Mouse (Mus musculus) MEL (cell line): Measurements from ENCODE around the gene Smarcd1. TPM values are rescaled to one million over a fixed set of nuclear protein-coding genes. Genes with fewer than 3 reads are reported as not detected.

Experiments used
- DNase-seq: peaks from one replicate; pipeline ENCODE4 v3.0.0; 2011; ENCODE audit warnings: low read depth, low spot score
- H3K27ac ChIP-seq: 2 replicates; pipeline ENCODE4 v1.5.1; 2012; ENCODE audit warnings: low read depth, mild to moderate bottlenecking, control low read depth, low read length, moderate library complexity; ENCODE audit not compliant: control insufficient read depth
- H3K27me3 ChIP-seq, 2 experiments: fragments of 150-350 bp in 1 of 2; sonication (generic) in 1 of 2; 2 replicates each; pipeline ENCODE4 v1.6.1; 2012; ENCODE audit warnings: low read length in 2 of 2, mild to moderate bottlenecking in 2 of 2, improper control_type of control experiment in 1 of 2, moderate library complexity in 1 of 2; ENCODE audit not compliant: insufficient read depth in 2 of 2, control insufficient read depth in 1 of 2
- H3K36me3 ChIP-seq, 2 experiments: 2 replicates each; pipeline ENCODE4 v1.6.1; 2012 to 2014; ENCODE audit warnings: low read length in 2 of 2, improper control_type of control experiment in 1 of 2, inconsistent platforms in 1 of 2, mild to moderate bottlenecking in 1 of 2; ENCODE audit not compliant: insufficient read depth in 2 of 2, control insufficient read depth in 1 of 2
- H3K4me1 ChIP-seq, 2 experiments: fragments of 150-350 bp in 1 of 2; sonication (generic) in 1 of 2; 2 replicates each; pipeline ENCODE4 v1.6.1; 2012; ENCODE audit warnings: low read length in 2 of 2, improper control_type of control experiment in 1 of 2, mild to moderate bottlenecking in 1 of 2; ENCODE audit not compliant: insufficient read depth in 2 of 2, control insufficient read depth in 1 of 2
- H3K4me3 ChIP-seq, 2 experiments: fragments of 150-350 bp in 1 of 2; sonication (generic) in 1 of 2; 2 replicates each; pipeline ENCODE4 v1.5.1; 2012; ENCODE audit warnings: low read depth in 2 of 2, low read length in 2 of 2, mild to moderate bottlenecking in 2 of 2, moderate library complexity in 2 of 2, control low read depth in 1 of 2, improper control_type of control experiment in 1 of 2; ENCODE audit not compliant: control insufficient read depth in 1 of 2, insufficient read depth in 1 of 2
- H3K79me2 ChIP-seq: 2 replicates; pipeline ENCODE4 v1.6.1; 2012; ENCODE audit warnings: mild to moderate bottlenecking, low read length, moderate library complexity; ENCODE audit not compliant: control insufficient read depth, poor library complexity, insufficient read depth
- H3K9ac ChIP-seq: 2 replicates; pipeline ENCODE4 v1.6.1; 2012; ENCODE audit warnings: low read depth, mild to moderate bottlenecking, control low read depth, low read length, moderate library complexity; ENCODE audit not compliant: control insufficient read depth, poor library complexity, severe bottlenecking
- H3K9me3 ChIP-seq: fragments of 150-350 bp; sonication (generic); replicated peaks from 2 replicates; pipeline ENCODE4 v1.6.1; 2012; ENCODE audit warnings: mild to moderate bottlenecking, low read length, improper control_type of control experiment, moderate library complexity; ENCODE audit not compliant: insufficient read depth
- BHLHE40 ChIP-seq: IDR thresholded peaks from 2 replicates; pipeline ENCODE4 v1.6.1; 2012; ENCODE audit warnings: low read depth, mild to moderate bottlenecking, inconsistent platforms, low read length, improper control_type of control experiment, borderline replicate concordance
- CHD1 ChIP-seq: IDR thresholded peaks from 2 replicates; pipeline ENCODE4 v1.6.1; 2012; ENCODE audit warnings: low read depth, mild to moderate bottlenecking, inconsistent platforms, low read length, improper control_type of control experiment
- CHD2 ChIP-seq: IDR thresholded peaks from 2 replicates; pipeline ENCODE4 v1.6.1; 2011; ENCODE audit warnings: low read length, improper control_type of control experiment
- CTCF ChIP-seq, 3 experiments: IDR thresholded peaks in 2 of 3; conservative IDR thresholded peaks in 1 of 3; 2 replicates each; pipeline ENCODE4 v1.5.1; 2011 to 2012; ENCODE audit warnings: low read length in 3 of 3, low read depth in 2 of 3, mild to moderate bottlenecking in 2 of 3, improper control_type of control experiment in 1 of 3, inconsistent platforms in 1 of 3, mixed read lengths in 1 of 3, moderate library complexity in 1 of 3; ENCODE audit not compliant: control insufficient read depth in 1 of 3, insufficient read depth in 1 of 3, poor library complexity in 1 of 3, severe bottlenecking in 1 of 3
- E2F4 ChIP-seq: IDR thresholded peaks from 2 replicates; pipeline ENCODE4 v1.6.1; 2011; ENCODE audit warnings: low read depth, low read length, improper control_type of control experiment, borderline replicate concordance
- ETS1 ChIP-seq: IDR thresholded peaks from 2 replicates; pipeline ENCODE4 v1.6.1; 2012; ENCODE audit warnings: low read depth, mild to moderate bottlenecking, inconsistent platforms, low read length, improper control_type of control experiment, moderate library complexity
- GABPA ChIP-seq: IDR thresholded peaks from 2 replicates; pipeline ENCODE4 v1.6.1; 2012; ENCODE audit warnings: low read depth, mild to moderate bottlenecking, inconsistent platforms, low read length, improper control_type of control experiment, moderate library complexity
- GATA1 ChIP-seq: IDR thresholded peaks from 2 replicates; pipeline ENCODE4 v1.6.1; 2011; ENCODE audit warnings: low read depth, low read length, improper control_type of control experiment
- HCFC1 ChIP-seq: IDR thresholded peaks from 2 replicates; pipeline ENCODE4 v1.6.1; 2012; ENCODE audit warnings: low read depth, mild to moderate bottlenecking, inconsistent platforms, low read length, improper control_type of control experiment, moderate library complexity
- KAT2A ChIP-seq: conservative IDR thresholded peaks from 2 replicates; pipeline ENCODE4 v1.6.1; 2012; ENCODE audit warnings: low read depth, low read length, improper control_type of control experiment, inconsistent platforms
- MAZ ChIP-seq: IDR thresholded peaks from 2 replicates; pipeline ENCODE4 v1.6.1; 2012; ENCODE audit warnings: low read depth, mild to moderate bottlenecking, inconsistent platforms, low read length, improper control_type of control experiment
- MEF2A ChIP-seq: IDR thresholded peaks from 2 replicates; pipeline ENCODE4 v1.6.1; 2014; ENCODE audit warnings: low read depth, mild to moderate bottlenecking, inconsistent platforms, low read length, improper control_type of control experiment; ENCODE audit not compliant: poor library complexity, insufficient replicate concordance, severe bottlenecking; ENCODE audit errors: extremely low read depth
- MXI1 ChIP-seq: IDR thresholded peaks from 2 replicates; pipeline ENCODE4 v1.6.1; 2011; ENCODE audit warnings: mild to moderate bottlenecking, low read depth, low read length, improper control_type of control experiment
- MYB ChIP-seq: IDR thresholded peaks from 2 replicates; pipeline ENCODE4 v1.6.1; 2011; ENCODE audit warnings: mild to moderate bottlenecking, low read depth, low read length, improper control_type of control experiment
- NELFE ChIP-seq: IDR thresholded peaks from 2 replicates; pipeline ENCODE4 v1.6.1; 2011; ENCODE audit warnings: low read depth, low read length, improper control_type of control experiment
- NRF1 ChIP-seq: IDR thresholded peaks from 2 replicates; pipeline ENCODE4 v1.6.1; 2014; ENCODE audit warnings: low read depth, mild to moderate bottlenecking, inconsistent platforms, low read length, improper control_type of control experiment, moderate library complexity; ENCODE audit not compliant: poor library complexity, insufficient read depth, severe bottlenecking
- POLR2A ChIP-seq, 2 experiments: IDR thresholded peaks; 2 replicates each; pipeline ENCODE4 v1.6.1; 2011 to 2012; ENCODE audit warnings: low read length in 2 of 2, mild to moderate bottlenecking in 2 of 2, control low read depth in 1 of 2, improper control_type of control experiment in 1 of 2, low read depth in 1 of 2, moderate library complexity in 1 of 2; ENCODE audit not compliant: control insufficient read depth in 1 of 2, insufficient read depth in 1 of 2, poor library complexity in 1 of 2
- POLR2AphosphoS5 ChIP-seq: IDR thresholded peaks from 2 replicates; pipeline ENCODE4 v1.6.1; 2012; ENCODE audit warnings: low read depth, borderline replicate concordance, mild to moderate bottlenecking, inconsistent platforms, low read length, moderate library complexity, mixed read lengths
- RAD21 ChIP-seq: IDR thresholded peaks from 2 replicates; pipeline ENCODE4 v1.6.1; 2011; ENCODE audit warnings: mild to moderate bottlenecking, low read depth, low read length, improper control_type of control experiment
- RCOR1 ChIP-seq: IDR thresholded peaks from 2 replicates; pipeline ENCODE4 v1.6.1; 2012; ENCODE audit warnings: low read depth, mild to moderate bottlenecking, inconsistent platforms, low read length, improper control_type of control experiment
- SIN3A ChIP-seq: IDR thresholded peaks from 2 replicates; pipeline ENCODE4 v1.6.1; 2012; ENCODE audit warnings: low read length, improper control_type of control experiment, inconsistent platforms
- SMC3 ChIP-seq: IDR thresholded peaks from 2 replicates; pipeline ENCODE4 v1.6.1; 2011; ENCODE audit warnings: low read depth, low read length, improper control_type of control experiment
- TAL1 ChIP-seq: IDR thresholded peaks from 2 replicates; pipeline ENCODE4 v1.6.1; 2012; ENCODE audit warnings: mild to moderate bottlenecking, inconsistent platforms, low read length, moderate library complexity, mixed read lengths
- TBP ChIP-seq: IDR thresholded peaks from 2 replicates; pipeline ENCODE4 v1.8.0; 2011; ENCODE audit warnings: low read depth, low read length, improper control_type of control experiment
- polyA plus RNA-seq, 2 experiments: library from polyadenylated mRNA; stranded (reverse) in 1 of 2; unstranded in 1 of 2; fragments of >175 nt in 1 of 2; fragments of >200 nt in 1 of 2; gene quantifications; 2 replicates each; pipeline versions ENCODE4 v1.2.1 to v1.2.4; 2012; ENCODE audit warnings: low replicate concordance in 2 of 2, low read depth in 1 of 2; ENCODE audit not compliant: insufficient read length in 2 of 2, insufficient read depth in 1 of 2, missing spikeins in 1 of 2
- total RNA-seq: library from RNA; depleted of rRNA; stranded (reverse); fragments of 300-350 nt; gene quantifications from 2 replicates; pipeline ENCODE4 v1.2.3, GENCODE M21; 2012

Smarcd1 gene
- total and polyA plus RNA-seq, 3 experiments, result 20.1 to 247 (median 72.5) TPM

DNA sequence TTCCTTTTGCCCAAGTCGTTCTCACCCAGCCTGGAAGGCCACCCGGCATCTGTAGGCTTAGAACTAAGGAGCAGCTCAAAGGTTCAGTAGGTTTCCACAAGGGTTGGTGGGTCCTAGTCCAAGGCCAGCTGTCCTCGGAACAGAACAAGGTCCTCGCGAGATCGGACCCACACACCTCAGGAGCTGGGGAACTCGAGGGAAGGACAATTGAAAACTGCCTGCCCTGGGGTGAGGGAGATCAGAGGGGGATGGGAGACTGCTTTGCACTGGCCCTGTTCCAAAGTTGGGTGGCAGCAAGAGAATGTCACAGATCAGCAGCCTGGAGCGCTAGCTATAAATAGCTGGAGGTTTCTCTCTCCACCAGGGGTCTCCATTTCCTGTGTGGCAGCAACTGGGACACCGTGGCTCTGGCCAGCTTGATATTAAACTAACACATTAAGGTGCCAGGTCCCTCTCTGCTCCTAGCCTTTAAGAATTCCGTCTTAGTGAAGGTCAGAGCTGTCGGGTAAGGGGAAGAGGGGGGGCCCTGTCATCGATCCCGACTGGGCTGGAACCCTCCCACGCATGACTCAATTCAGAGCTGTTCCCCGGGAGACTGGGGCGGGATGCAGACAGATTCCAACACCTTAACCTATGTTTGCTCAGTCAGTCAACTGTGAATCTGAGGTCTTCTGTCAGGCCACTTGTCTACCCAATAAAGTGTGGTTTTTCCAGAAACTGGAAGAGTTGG is 22.5 kb downstream of the Smarcd1 start:
- Histone ChIP-seq H3K4me3 (peak overlapping the region; percentile 50 to 56), H3K27ac (peak overlapping the region; percentile 24), H3K27me3 (no peaks in the 10 kb centered on the region), H3K4me1 (peaks cover 0 to 13% of the 10 kb centered on the region in 2 experiments; a peak in 2 of 4 replicates), H3K79me2 (peaks cover 13% of the 10 kb centered on the region), H3K36me3 (peaks cover 4 to 10% of the 10 kb centered on the region in 2 experiments; a peak in 3 of 4 replicates), H3K9me3 (no peaks in the 10 kb centered on the region), H3K9ac (peak overlapping the region; percentile 51)
- TF ChIP-seq NELFE, result peak; percentile 26; the same call in 1 of the 2 replicates
- no peak for TF ChIP-seq POLR2AphosphoS5
- TF ChIP-seq RAD21, result peak; percentile 43
- peak; percentile 59; the same call in 1 of the 2 replicates for TF ChIP-seq MAZ
- TF ChIP-seq GABPA, result no peak; the same call in 1 of the 2 replicates
- peak; percentile 69 for TF ChIP-seq SMC3
- peak; percentile 48 for TF ChIP-seq MXI1
- peak; percentile 61; the same call in 1 of the 2 replicates for TF ChIP-seq ETS1
- TF ChIP-seq E2F4, result no peak
- TF ChIP-seq GATA1, result no peak
- peak; percentile 67; the same call in 1 of the 2 replicates for TF ChIP-seq TBP
- TF ChIP-seq KAT2A, result no peak
- no peak for TF ChIP-seq CHD1
- TF ChIP-seq MEF2A, result peak; percentile 89; the same call in 1 of the 2 replicates
- peak; percentile 76 for TF ChIP-seq CHD2
- peak; percentile 48; the same call in 1 of the 2 replicates for TF ChIP-seq SIN3A
- TF ChIP-seq BHLHE40, result 0 out of 2 replicates have a peak, but pooled peaks have one; percentile 7
- TF ChIP-seq MYB, result no peak
- TF ChIP-seq CTCF (IDR thresholded peaks at IDR 0.05 in 2 of 3, conservative IDR thresholded peaks at IDR 0.05 in 1 of 3; ENCODE audit: control insufficient read depth in 1 of 3, insufficient read depth in 1 of 3, low read depth in 2 of 3, low read length in 3 of 3, poor library complexity in 1 of 3, severe bottlenecking in 1 of 3), result peak; percentile 69 to 76 (median 76)
- TF ChIP-seq TAL1, result no peak
- peak; percentile 6; the same call in 1 of the 2 replicates for TF ChIP-seq NRF1
- peak; percentile 54; the same call in 1 of the 2 replicates for TF ChIP-seq HCFC1
- no peak for TF ChIP-seq RCOR1
- TF ChIP-seq POLR2A (IDR thresholded peaks at IDR 0.05; ENCODE audit: control insufficient read depth in 1 of 2, insufficient read depth in 1 of 2, low read depth in 1 of 2, low read length in 2 of 2, poor library complexity in 1 of 2), result no peak
- peak; percentile 87 for DNase-seq
